Mouse (Mus musculus): ENCODE results near the gene Lce1d.

- TF ChIP-seq EP300 (IDR thresholded peaks at IDR 0.05; ENCODE audit: low read depth) (no peak), CTCF (IDR thresholded peaks at IDR 0.05; ENCODE audit: low read depth) (no peak)
Measured at GRCm38 (mm10) chr3:92638653-92638991, 48.4 kb downstream of the Lce1d start.

Data from liver, embryonic 14.5 days (tissue).